Mouse (Mus musculus): Measurements from ENCODE around the gene Mrgpra2a.
"Not testable (repeated sequence)": the region's sequence is repeated elsewhere in the genome, so short reads cannot be mapped to it uniquely, and the experiment has no call there.

Mrgpra2a gene

DNA sequence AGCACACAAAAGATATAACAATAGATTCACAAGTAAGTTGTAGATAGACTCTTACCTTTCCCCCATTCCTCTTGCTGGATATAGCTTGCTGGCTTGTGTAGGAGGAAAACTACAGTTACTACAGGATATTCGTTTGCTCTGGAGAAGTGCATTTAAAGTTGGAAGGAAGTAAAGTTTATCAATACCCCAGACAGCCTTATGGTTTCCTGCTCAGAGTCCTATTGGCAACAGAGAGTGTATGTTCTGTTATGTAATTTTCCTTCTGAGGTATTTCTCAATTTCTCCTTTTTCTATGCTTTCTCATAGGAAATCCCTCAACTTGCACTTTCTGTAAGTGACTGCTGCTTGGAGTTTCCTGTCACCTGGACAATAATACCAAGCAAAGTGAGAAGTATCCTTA lies at the start of gene Mrgpra2a:
Mrgpra2a (minus strand) TSS at position 125 of the 400 bp plus-strand sequence.
- not testable (repeated sequence) for DNase-seq (ENCODE audit: low spot score)

DNA sequence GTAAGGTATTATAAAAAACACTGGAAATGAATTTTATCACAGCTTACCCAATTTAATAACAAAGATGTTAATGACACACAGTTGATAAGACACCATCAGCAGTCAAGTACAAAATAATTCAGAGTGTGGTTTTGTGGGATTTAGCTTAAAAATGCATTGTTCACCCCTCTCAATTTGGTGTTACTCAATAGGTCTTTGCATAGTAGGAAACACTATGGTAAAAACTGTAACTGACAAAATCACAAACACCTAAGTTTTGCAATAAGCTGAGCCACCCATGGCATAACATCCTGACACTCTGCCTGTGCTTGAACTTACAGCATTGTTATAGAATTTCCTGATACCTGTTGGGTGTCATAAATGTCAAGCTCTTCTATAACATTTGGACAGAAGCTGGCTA lies 39.3 kb upstream of the Mrgpra2a start:
- not testable (repeated sequence) for DNase-seq (ENCODE audit: low spot score)

DNA sequence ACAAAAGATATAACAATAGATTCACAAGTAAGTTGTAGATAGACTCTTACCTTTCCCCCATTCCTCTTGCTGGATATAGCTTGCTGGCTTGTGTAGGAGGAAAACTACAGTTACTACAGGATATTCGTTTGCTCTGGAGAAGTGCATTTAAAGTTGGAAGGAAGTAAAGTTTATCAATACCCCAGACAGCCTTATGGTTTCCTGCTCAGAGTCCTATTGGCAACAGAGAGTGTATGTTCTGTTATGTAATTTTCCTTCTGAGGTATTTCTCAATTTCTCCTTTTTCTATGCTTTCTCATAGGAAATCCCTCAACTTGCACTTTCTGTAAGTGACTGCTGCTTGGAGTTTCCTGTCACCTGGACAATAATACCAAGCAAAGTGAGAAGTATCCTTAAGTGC lies 37.5 kb upstream of the Mrgpra2a start:
- not testable (repeated sequence) for DNase-seq (ENCODE audit: low spot score)

DNA sequence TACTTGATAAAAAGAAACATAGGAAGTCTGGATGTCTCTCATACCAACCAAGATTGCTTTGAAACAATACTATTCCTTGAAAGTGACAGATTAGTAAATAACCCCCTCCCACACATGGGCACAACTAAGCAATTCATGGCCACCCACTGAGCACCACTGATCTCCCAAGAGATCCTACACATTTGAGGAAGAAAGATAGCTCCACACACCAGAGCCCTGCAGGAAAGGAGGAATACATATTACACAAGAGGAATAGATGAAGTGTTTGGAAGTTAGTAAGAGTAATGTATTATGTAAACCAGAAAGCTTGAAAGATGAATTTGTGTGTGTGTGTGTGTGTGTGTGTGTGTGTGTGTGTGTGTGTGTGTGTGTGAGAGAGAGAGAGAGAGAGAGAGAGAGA lies 31.2 kb upstream of the Mrgpra2a start:
- DNase-seq (ENCODE audit: low spot score): not testable (repeated sequence)

DNA sequence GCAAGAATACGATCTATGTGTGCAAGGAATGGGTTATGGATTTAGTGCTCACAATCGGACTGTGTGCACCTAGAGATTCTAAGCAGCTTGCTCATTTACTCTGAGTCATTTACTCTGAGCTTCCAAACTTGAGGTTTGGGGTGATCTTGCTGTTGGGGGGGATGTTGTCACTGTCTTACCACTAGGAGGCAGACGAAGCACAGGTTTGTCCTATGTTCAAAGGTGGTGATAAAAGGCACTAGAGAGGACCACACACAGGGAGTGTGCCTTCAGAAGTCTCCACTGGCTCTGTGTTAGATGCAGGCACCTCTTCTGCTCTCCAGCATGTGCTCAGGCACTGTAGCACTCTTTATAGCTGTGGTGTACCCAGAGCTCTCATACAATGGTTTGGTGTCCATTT lies 22.0 kb upstream of the Mrgpra2a start:
- not testable (repeated sequence) for DNase-seq (ENCODE audit: low spot score)

DNA sequence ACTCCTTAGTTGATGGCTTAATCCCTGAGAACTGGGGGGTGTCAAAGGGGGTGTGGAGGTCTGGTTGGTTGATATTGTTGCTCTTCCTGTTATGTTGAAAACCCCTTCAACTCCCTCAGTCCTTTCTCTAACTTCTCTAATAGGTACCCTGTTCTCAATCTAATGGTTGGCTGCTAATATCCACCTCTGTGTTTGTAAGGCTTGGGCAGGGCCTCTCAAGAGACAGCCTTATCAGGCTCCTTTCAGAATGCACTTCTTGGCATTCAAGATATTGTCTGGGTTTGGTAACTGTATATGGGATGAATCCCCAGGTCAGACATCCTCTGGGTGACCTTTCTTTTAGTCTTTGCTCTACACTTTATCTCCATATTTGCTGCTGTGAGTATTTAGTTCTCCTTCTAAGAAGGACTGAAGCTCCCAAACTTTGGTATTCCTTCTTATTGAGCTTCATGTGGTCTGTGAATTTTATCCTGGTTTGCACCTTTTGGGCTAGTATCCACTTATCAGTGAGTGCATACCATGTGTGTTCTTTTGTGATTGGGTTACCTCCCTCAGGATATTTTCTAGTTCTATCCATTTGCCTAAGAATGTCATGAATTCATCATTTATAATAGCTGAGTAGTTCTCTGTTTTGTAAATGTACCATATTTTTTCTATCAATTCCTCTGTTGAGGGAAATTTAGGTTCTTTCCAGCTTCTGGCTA lies 13.5 kb upstream of the Mrgpra2a start:
- not testable (repeated sequence) for DNase-seq (ENCODE audit: low spot score)

DNA sequence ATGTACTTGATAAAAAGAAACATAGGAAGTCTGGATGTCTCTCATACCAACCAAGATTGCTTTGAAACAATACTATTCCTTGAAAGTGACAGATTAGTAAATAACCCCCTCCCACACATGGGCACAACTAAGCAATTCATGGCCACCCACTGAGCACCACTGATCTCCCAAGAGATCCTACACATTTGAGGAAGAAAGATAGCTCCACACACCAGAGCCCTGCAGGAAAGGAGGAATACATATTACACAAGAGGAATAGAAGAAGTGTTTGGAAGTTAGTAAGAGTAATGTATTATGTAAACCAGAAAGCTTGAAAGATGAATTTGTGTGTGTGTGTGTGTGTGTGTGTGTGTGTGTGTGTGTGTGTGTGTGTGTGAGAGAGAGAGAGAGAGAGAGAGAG lies 6.2 kb downstream of the Mrgpra2a start:
- DNase-seq (ENCODE audit: low spot score): not testable (repeated sequence)

DNA sequence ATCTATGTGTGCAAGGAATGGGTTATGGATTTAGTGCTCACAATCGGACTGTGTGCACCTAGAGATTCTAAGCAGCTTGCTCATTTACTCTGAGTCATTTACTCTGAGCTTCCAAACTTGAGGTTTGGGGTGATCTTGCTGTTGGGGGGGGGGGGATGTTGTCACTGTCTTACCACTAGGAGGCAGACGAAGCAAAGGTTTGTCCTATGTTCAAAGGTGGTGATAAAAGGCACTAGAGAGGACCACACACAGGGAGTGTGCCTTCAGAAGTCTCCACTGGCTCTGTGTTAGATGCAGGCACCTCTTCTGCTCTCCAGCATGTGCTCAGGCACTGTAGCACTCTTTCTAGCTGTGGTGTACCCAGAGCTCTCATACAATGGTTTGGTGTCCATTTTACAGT lies 15.5 kb downstream of the Mrgpra2a start:
- not testable (repeated sequence) for DNase-seq (ENCODE audit: low spot score)

DNA sequence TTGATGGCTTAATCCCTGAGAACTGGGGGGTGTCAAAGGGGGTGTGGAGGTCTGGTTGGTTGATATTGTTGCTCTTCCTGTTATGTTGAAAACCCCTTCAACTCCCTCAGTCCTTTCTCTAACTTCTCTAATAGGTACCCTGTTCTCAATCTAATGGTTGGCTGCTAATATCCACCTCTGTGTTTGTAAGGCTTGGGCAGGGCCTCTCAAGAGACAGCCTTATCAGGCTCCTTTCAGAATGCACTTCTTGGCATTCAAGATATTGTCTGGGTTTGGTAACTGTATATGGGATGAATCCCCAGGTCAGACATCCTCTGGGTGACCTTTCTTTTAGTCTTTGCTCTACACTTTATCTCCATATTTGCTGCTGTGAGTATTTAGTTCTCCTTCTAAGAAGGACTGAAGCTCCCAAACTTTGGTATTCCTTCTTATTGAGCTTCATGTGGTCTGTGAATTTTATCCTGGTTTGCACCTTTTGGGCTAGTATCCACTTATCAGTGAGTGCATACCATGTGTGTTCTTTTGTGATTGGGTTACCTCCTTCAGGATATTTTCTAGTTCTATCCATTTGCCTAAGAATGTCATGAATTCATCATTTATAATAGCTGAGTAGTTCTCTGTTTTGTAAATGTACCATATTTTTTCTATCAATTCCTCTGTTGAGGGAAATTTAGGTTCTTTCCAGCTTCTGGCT lies 24.0 kb downstream of the Mrgpra2a start:
- DNase-seq (ENCODE audit: low spot score): not testable (repeated sequence)

DNA sequence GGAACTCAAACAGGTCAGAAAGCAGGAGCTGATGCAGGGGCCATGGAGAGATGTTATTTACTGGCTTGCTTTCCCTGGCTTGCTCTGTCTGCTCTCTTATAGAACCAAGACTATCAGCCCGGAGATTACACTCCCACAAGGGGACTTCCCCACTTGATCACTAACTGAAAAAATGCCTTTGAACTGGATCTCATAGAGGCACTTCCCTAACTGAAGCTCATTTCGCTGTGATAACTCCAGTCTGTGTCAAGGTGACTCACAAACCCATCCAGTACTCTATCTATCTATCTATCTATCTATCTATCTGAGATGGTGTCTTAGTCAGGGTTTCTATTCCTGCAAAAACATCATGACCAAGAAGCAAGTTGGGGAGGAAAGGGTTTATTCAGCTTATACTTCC lies 41.3 kb downstream of the Mrgpra2a start:
- DNase-seq (ENCODE audit: low spot score): no peak

DNA sequence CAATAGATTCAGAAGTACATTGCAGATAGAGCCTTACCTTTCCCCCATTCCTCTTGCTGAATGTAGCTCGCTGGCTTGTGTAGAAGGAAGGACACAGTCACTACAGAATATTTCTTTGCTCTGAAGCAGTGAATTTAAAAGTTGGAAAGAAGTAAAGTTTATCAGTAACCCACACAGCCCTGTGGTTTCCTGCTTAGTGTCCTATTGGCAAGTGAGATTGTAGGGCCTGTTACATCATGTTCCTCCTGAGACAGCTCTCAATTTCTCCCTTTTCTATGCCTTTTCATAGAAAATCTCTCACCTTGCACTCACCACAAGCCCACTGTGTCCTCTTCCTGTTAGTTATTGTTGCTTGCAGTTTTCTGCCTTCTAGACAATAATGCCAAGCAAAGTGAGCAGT lies 42.4 kb downstream of the Mrgpra2a start:
- no peak for DNase-seq (ENCODE audit: low spot score)

DNA sequence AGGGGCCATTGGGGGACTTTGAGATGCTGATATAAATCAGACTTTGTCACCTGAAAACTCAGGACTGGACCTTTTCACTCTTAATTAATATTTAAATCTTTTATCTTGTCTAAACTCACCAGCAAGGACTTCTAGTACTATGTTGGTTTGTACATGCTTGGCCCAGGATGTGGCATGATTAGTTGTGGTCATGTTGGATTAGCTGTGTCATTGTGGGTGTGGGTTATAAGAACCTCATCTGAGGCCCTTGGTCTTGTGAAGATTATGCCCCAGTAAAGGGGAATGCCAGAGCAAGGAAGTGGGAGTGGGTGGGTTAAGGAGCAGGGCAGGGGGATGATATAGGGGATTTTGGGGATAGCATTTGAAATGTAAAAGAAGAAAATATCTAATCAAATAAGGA lies 50.8 kb downstream of the Mrgpra2a start:
- no peak for DNase-seq (ENCODE audit: low spot score)

Measured in urinary bladder, postnatal 10 days (tissue).